Mouse (Mus musculus): Measurements from ENCODE around the gene Mbd5. TPM values are rescaled to one million over a fixed set of nuclear protein-coding genes. Genes with fewer than 3 reads are reported as not detected.

Gene Mbd5
- total RNA-seq (2023): 55.4 to 71.4 TPM (median 61.6 TPM) in 4 replicates

DNA sequence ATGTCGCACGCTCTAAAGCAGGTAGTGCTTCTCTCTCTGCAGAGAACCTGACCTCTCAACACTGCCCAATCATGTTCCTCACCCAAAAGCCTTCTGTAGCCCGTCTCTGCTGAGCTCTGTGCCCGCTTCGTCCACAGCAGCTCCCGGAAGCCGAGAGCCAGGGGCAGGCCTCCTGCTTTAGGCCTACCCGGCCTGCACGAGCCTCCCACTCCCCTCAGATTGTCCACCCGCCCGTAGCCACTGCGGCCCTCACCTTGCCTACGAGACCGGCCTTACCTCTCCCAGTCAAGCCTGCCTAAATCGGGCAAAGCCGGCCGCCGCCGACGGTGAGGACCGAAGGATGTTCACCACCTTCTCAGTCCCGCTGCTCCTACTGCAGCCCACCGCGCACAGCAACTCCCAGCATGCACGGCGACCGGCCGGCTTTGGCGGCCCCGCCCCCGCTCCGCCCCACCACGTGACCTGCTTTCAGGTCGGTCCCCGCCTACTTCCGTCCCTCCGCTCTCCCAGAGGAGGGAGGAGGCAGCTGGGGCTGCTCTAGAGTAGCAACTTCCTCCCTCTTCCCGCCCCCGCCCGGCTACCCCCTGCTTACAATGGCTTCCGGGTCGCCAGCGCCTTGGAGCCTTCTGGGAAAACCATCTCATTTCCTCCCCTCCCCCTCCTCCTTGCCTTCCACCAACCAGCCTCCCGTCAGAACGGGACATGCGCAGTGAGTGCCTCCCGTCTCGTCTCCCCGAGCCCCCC is at the start of gene Mbd5:
TSS of gene Mbd5 (plus strand) at position 668 of the 744 bp plus-strand sequence.

DNA sequence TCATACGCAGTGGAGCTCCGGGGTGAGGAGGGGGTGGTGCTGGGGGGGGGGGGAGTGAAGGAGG is 776 bp downstream of the Mbd5 start, which contains the start of gene Orc4:
TSS of gene Orc4 (minus strand) at position 26 of the 64 bp plus-strand sequence.

Other genes with a start within 250 kb of the Mbd5 start
- gene Acvr2a, start 135.4 kb upstream of the Mbd5 start, total RNA-seq (2023): 1.4 to 2.4 TPM (median 2.1 TPM) in 4 replicates
- gene Orc4, start 769 bp downstream of the Mbd5 start, total RNA-seq (2023): 78.5 to 88.6 TPM (median 81.5 TPM) in 4 replicates